Mouse (Mus musculus) midbrain, postnatal 0 days (tissue): ENCODE data around the gene Akr1a1. TPM values are rescaled to one million over a fixed set of nuclear protein-coding genes. Genes with fewer than 3 reads are reported as not detected.

Experiments used
- ATAC-seq: fragments of 200-750 bp; cut with Nextera tagmentation; 2 replicates; pipeline ENCODE4 v1.8.0; 2017; ENCODE audit warnings: moderate number of reproducible peaks, mild to moderate bottlenecking, moderate TSS enrichment, moderate library complexity; ENCODE audit not compliant: low FRiP score
- DNase-seq: peaks from one replicate; pipeline ENCODE4 v3.0.0-alpha.2; 2015; ENCODE audit warnings: low spot score
- H3K27ac ChIP-seq: fragments of 300-500 bp; sonication (generic); 2 replicates; pipeline ENCODE4 v1.5.1; 2014; ENCODE audit warnings: low read depth, mild to moderate bottlenecking, low read length, mixed read lengths
- H3K27me3 ChIP-seq: fragments of 300-500 bp; sonication (generic); 2 replicates; pipeline ENCODE4 v1.6.1; 2014; ENCODE audit warnings: low read length, control low read depth, mixed read lengths; ENCODE audit not compliant: insufficient read depth
- H3K36me3 ChIP-seq: fragments of 300-500 bp; sonication (generic); 2 replicates; pipeline ENCODE4 v1.6.1; 2014; ENCODE audit warnings: low read length, control low read depth, mixed read lengths; ENCODE audit not compliant: insufficient read depth
- H3K4me1 ChIP-seq: fragments of 300-500 bp; sonication (generic); 2 replicates; pipeline ENCODE4 v1.6.1; 2014; ENCODE audit warnings: mild to moderate bottlenecking, control low read depth, antibody characterized with exemption, low read length, mixed read lengths; ENCODE audit not compliant: insufficient read depth
- H3K4me2 ChIP-seq: fragments of 300-500 bp; sonication (generic); 2 replicates; pipeline ENCODE4 v1.6.1; 2014; ENCODE audit warnings: low read depth, mild to moderate bottlenecking, low read length, mixed read lengths; ENCODE audit not compliant: poor library complexity, severe bottlenecking
- H3K4me3 ChIP-seq: fragments of 300-500 bp; sonication (generic); 2 replicates; pipeline ENCODE4 v1.5.1; 2014; ENCODE audit warnings: low read depth, mild to moderate bottlenecking, low read length, moderate library complexity
- H3K9ac ChIP-seq: fragments of 300-500 bp; sonication (generic); replicated peaks from 2 replicates; pipeline ENCODE4 v1.6.1; 2014; ENCODE audit warnings: mild to moderate bottlenecking, low read length, moderate library complexity, mixed read lengths; ENCODE audit not compliant: poor library complexity, severe bottlenecking
- H3K9me3 ChIP-seq: fragments of 300-500 bp; sonication (generic); 2 replicates; pipeline ENCODE4 v1.6.1; 2016; ENCODE audit warnings: low read length, control low read depth
- CTCF ChIP-seq: IDR thresholded peaks from 2 replicates; pipeline ENCODE4 v1.5.1; 2016; ENCODE audit warnings: antibody characterized with exemption, mild to moderate bottlenecking
- WGBS: fragments of 180-500 bp; shearing (Covaris S2); extraction: QIAGEN DNeasy Blood & Tissue Kit; methylation state at CpG from one replicate; pipeline ENCODE4 v1.1.7; 2014; 5-methylcytosine and 5-hydroxymethylcytosine counted together
- polyA plus RNA-seq: library from polyadenylated mRNA; unstranded; fragments of >200 nt; fragmentation: Nextera tagmentation; extraction: Ambion mirVana; gene quantifications from 2 replicates; pipeline ENCODE4 v1.2.1, GENCODE M21; 2015
- total RNA-seq: library from RNA; depleted of rRNA; stranded (reverse); fragments of >200 nt; gene quantifications from 2 replicates; pipeline ENCODE4 v1.2.3, GENCODE M21; 2014

Akr1a1 gene
- total and polyA plus RNA-seq, 2 experiments from 2014 or later: 495 to 684 TPM

DNA sequence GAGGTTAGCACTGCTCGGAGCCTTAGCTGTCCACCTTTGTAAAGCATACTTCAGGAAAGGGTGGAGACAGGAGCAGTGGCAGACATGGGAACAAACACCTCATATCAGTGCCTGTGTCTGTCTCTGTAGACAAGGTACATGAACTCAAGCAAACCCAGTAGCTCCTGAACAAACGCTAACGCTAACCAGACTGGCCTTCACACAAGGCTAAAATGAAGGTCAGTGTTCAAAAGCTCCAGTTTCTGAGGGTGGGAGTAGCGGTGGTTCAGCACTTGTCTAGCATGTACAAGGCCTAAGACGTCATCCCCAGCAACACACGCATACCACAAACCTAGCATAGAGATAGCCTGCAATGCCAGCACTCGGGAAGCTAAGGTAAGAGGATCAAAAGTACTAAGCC, 5.9 kb downstream of the Akr1a1 start:
- no peak overlapping the region for H3K9ac ChIP-seq
- 88% methylated on average over 7 of the region's 7 CpGs for WGBS
- no peak for TF ChIP-seq CTCF
- H3K27ac ChIP-seq: no peak overlapping the region
- peaks cover 12% of the 10 kb centered on the region; the same call in 1 of the 2 replicates for H3K36me3 ChIP-seq
- H3K9me3 ChIP-seq: no peaks in the 10 kb centered on the region
- DNase-seq (no peak), ATAC-seq (no peak)
- no peaks in the 10 kb centered on the region for H3K27me3 ChIP-seq
- peaks cover 4% of the 10 kb centered on the region for H3K4me1 ChIP-seq
- no peak overlapping the region for H3K4me2 ChIP-seq
- H3K4me3 ChIP-seq: no peak overlapping the region

DNA sequence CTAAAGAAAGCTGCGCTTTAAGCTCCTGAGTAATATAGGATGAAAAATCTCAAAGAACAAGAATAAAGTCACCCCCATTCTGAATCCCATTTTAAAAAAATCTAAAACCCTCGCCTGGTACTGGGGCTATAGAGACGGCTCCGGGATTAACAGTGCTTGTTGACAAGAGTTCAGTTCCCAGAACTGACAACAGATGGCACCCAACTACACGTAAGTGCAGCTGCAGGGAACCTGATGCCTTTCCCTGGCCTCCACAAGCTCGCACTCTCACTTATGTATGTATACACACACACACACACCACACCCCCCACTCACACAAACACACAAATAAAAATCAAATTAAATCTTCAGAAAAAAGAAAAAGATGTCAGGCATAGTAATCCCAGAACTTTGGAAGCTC, 7.2 kb downstream of the Akr1a1 start:
- no peak overlapping the region for H3K27ac ChIP-seq
- no peak overlapping the region for H3K9ac ChIP-seq
- 47% methylated on average over 6 of the region's 6 CpGs for WGBS
- H3K36me3 ChIP-seq: peaks cover 21% of the 10 kb centered on the region
- H3K4me2 ChIP-seq: no peak overlapping the region
- peak; percentile 57 for TF ChIP-seq CTCF
- no peak overlapping the region for H3K4me3 ChIP-seq
- no peaks in the 10 kb centered on the region for H3K9me3 ChIP-seq
- DNase-seq (peak; percentile 64), ATAC-seq (no peak)
- H3K4me1 ChIP-seq: no peaks in the 10 kb centered on the region; the same call in 1 of the 2 replicates
- H3K27me3 ChIP-seq: no peaks in the 10 kb centered on the region

- Histone ChIP-seq H3K27me3 (no peaks in the 10 kb centered on the region), H3K4me2 (no peak overlapping the region), H3K4me3 (no peak overlapping the region), H3K36me3 (peaks cover 26% of the 10 kb centered on the region), H3K27ac (no peak overlapping the region), H3K9me3 (no peaks in the 10 kb centered on the region), H3K4me1 (no peaks in the 10 kb centered on the region; the same call in 1 of the 2 replicates), H3K9ac (no peak overlapping the region)
- ATAC-seq (no peak), DNase-seq (no peak)
- TF ChIP-seq CTCF: peak; percentile 46
- 92% methylated on average over 1 of the region's 1 CpGs for WGBS
Observed at GRCm38 (mm10) chr4:116642071-116642470, 9.4 kb downstream of the Akr1a1 start.

- H3K4me3 ChIP-seq: no peak overlapping the region
- ATAC-seq: no peak
- no peak for DNase-seq
- H3K9me3 ChIP-seq: no peaks in the 10 kb centered on the region
- no peak overlapping the region for H3K9ac ChIP-seq
- peaks cover 32% of the 10 kb centered on the region for H3K36me3 ChIP-seq
- H3K4me1 ChIP-seq: no peaks in the 10 kb centered on the region
- H3K27ac ChIP-seq: no peak overlapping the region
- WGBS: 98% methylated on average over 6 of the region's 6 CpGs
- no peak for TF ChIP-seq CTCF
- no peaks in the 10 kb centered on the region for H3K27me3 ChIP-seq
- H3K4me2 ChIP-seq: no peak overlapping the region
Observed at GRCm38 (mm10) chr4:116638821-116639220, 12.7 kb downstream of the Akr1a1 start.

DNA sequence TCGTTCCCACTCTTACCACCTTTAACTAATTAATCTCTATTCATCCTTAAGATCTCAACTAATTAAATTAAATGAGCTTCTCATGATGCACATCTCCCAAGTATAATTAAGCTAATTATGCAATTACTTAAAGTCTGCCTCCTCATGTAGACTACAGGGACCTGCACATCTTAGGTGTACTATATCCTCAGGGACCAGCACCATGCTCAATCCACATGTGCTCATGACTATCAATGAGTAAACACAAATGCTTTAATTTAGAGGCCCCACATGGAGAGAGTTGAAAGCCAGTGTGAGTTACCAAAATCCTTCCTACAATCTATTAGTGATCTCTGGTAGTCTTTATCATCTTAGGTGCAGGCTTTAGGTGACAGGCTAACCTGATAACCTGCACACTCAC, 16.3 kb downstream of the Akr1a1 start:
- no peaks in the 10 kb centered on the region for H3K4me1 ChIP-seq
- DNase-seq (no peak), ATAC-seq (no peak)
- H3K4me2 ChIP-seq: no peak overlapping the region
- H3K4me3 ChIP-seq: no peak overlapping the region
- no peaks in the 10 kb centered on the region for H3K27me3 ChIP-seq
- 90% methylated on average over 1 of the region's 1 CpGs for WGBS
- no peak overlapping the region for H3K27ac ChIP-seq
- no peaks in the 10 kb centered on the region for H3K9me3 ChIP-seq
- H3K36me3 ChIP-seq: peaks cover 21% of the 10 kb centered on the region
- TF ChIP-seq CTCF: no peak
- no peak overlapping the region for H3K9ac ChIP-seq

DNA sequence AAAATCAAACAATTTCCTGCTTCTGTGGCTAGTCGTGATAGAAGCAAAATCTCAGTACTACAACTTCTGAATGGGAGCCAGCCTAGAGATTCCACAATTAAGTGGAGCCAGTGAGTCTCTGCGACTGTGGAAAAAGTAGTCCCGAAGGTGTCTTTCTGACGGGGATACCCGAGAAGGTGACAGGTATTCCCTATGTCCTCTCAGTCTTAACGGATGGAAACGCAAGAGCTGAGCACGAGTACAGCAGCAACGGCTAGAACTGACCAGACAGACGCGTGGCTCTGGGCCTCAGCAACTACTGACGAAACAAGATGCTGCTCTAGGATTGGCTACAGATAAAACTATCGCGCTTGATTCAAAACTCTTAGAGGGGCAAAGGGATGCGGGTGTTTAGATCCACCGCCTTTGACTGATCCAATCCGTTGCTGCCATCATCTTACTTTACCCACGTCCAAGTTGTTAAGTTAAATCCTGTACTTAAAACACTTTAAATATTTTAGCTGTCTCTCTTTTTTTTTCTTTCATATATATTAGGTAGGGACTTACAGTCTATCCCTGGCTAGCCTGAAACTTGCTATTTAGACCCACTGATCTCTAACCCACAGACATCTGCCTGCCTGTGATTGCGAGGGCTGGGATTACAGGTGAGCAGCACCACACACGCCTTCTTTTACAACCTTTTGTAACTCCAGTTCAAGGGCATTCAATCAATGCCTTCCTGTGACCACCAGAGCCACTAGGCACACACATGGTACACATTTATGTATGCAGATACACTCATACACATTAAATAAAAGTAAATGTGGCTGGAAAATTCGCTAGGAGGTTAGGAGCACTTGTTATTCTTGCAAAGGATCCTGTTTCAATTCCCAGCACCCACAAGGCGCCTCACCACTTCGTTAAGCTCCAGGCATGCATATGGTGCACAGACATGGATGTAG, 23.5 kb downstream of the Akr1a1 start, which contains the start of gene Nasp:
Nasp (minus strand) TSS at position 220 of the 941 bp plus-strand sequence.
- Histone ChIP-seq H3K4me2 (peak within 1 kb of the TSS; percentile 75), H3K9ac (peak within 1 kb of the TSS; percentile 90), H3K27me3 (no peaks in the 10 kb centered on the region), H3K27ac (peak within 1 kb of the TSS; percentile 97), H3K4me1 (0 out of 2 replicates have a peak, but pooled peaks cover 3% of the 10 kb centered on the region), H3K9me3 (no peaks in the 10 kb centered on the region), H3K36me3 (no peaks in the 10 kb centered on the region), H3K4me3 (peak within 1 kb of the TSS; percentile 97)
- DNase-seq: peak; percentile 94
- ATAC-seq: peak; percentile 89
- no peak for TF ChIP-seq CTCF
- WGBS: 8% methylated on average over 23 of the region's 23 CpGs
